In genomic region chr9:87055547-87056235, GRCm38 (mm10) we compare ENCODE assay signal across 28 mouse cellular contexts. TPM values are rescaled to one million over a fixed set of nuclear protein-coding genes. Genes with fewer than 3 reads are reported as not detected.
DNase-seq lines count a peak whose midpoint lies in the region.
"Had no signal": no experiment of that assay in that cellular context is flagged by ENCODE, and none has a peak within 500 bp of the region (broad histone marks: within the 10 kb centered on the region; RNA-seq: fewer than 3 reads in every experiment).

No protein-coding gene starts in this region.

- intact Hi-C loops in left cerebral cortex, postnatal 4 days (cut with DNase I): no loop called here

- DNase-seq in frontal cortex, adult 2 months (ENCODE audit: extremely low spot score in 1 of 2, low spot score in 1 of 2): peak; percentile 12 to 50
- DNase-seq in frontal cortex, postnatal 14 days (ENCODE audit: low spot score in 2 of 2): no peak
- peak; percentile 10 to 17 for DNase-seq in left cerebral cortex, adult 18-20 months (ENCODE audit: low spot score in 2 of 2)
- DNase-seq in left cerebral cortex, postnatal 4 days: no peak
- DNase-seq in right cerebral cortex, adult 2 months (ENCODE audit: low spot score in 2 of 2): peak; percentile 44 to 45
- no peak for DNase-seq in right cerebral cortex, postnatal 14 days
- DNase-seq in right cerebral cortex, postnatal 36 days (ENCODE audit: low spot score in 2 of 2): peak; percentile 20 to 23
- DNase-seq in urinary bladder, postnatal 36 days (ENCODE audit: low spot score in 2 of 2): no peak
- DNase-seq: adrenal gland, adult 2 months; adrenal gland, postnatal 14 days; B cell, adult 2 months; cerebellum, adult 11-12 months; cerebellum, adult 8-10 months; cerebellum, postnatal 10 days; cerebellum, postnatal 36 days; embryo, embryonic 11 days; gastrocnemius, postnatal 25 days; heart, adult 18-20 months; heart, postnatal 10 days; heart, postnatal 36 days had no signal

RNA-seq across cellular contexts. Expression of gene Cyb5r4, which starts 33.9 kb away (rescaled TPM):
- 31.1 and 34.4 TPM in 2 replicates for polyA plus RNA-seq in frontal cortex, adult 2 months (2012; rRNA removed)
- 10 to 100 TPM; 36.1 to 37.9 TPM for total RNA-seq in left cerebral cortex, adult 18-20 months (2021)
- 10 to 100 TPM; 32.6 to 35.7 TPM for total RNA-seq in left cerebral cortex, postnatal 4 days (2021)

RNA-seq across cellular contexts. Expression of gene Ripply2, which starts 40.4 kb away (rescaled TPM):
- 7.8 and 8.9 TPM in 2 replicates for polyA plus RNA-seq in frontal cortex, adult 2 months (2012; rRNA removed)
- 1 to 10 TPM; 7.2 to 9.5 TPM for total RNA-seq in left cerebral cortex, adult 18-20 months (2021)
- 1 to 10 TPM; 5.4 to 6.1 TPM for total RNA-seq in left cerebral cortex, postnatal 4 days (2021)
- total RNA-seq: adrenal gland, postnatal 14 days; CH12.LX; G1E; gastrocnemius, adult 8-10 months; gastrocnemius, postnatal 25 days; heart, adult 18-20 months; heart, postnatal 10 days; heart, postnatal 36 days had no signal
- polyA plus RNA-seq: embryonic facial prominence, embryonic 10.5 days; embryonic facial prominence, embryonic 13.5 days; erythroblast, embryonic 14.5 days; G1E; gonadal fat pad, adult 2 months; Patski had no signal

Comparison
In these comparisons a context has a peak if more than half of its experiments do, and no peak if none do; other contexts are left out.
1. DNase-seq: peak in frontal cortex, adult 2 months (2 of 2), left cerebral cortex, adult 18-20 months (2 of 2), right cerebral cortex, adult 2 months (2 of 2) and right cerebral cortex, postnatal 36 days (2 of 2); none in frontal cortex, postnatal 14 days (0 of 2), left cerebral cortex, postnatal 4 days (single experiment), right cerebral cortex, postnatal 14 days (single experiment) and urinary bladder, postnatal 36 days (0 of 2).